Mouse (Mus musculus) erythroblast, embryonic 14.5 days (primary cell): ENCODE measurements around the gene Lrrtm4.

ENCODE experiments used
- GATA1 ChIP-seq: IDR thresholded peaks from 2 replicates; pipeline ENCODE4 v1.6.1; 2012; ENCODE audit warnings: low read length, inconsistent platforms, mixed read lengths
- TAL1 ChIP-seq: IDR thresholded peaks from 3 replicates; pipeline ENCODE4 v1.6.1; 2012; ENCODE audit warnings: low read length, inconsistent platforms, mixed read lengths

DNA sequence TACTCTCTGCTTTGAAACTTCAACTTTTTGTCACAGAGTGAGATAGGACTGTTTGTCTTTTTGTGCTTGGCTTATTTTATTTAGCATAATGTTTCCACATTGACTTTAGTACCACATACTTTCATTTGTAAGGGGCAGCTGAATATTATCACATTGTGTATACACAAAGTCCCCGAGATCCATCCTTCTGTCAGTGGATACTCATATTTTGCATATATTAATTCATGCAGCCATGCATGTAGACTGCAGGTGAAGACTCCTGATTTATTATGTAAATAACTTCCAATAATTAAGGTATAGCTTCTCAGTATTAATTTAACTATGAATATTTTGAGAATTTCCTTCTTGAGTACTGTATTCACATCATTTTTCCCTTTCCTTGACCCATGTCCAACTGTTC is 163.2 kb downstream of the Lrrtm4 start:
- TF ChIP-seq GATA1 (no peak), TAL1 (no peak)
